Mouse (Mus musculus) kidney, embryonic 14.5 days (tissue): Measurements from ENCODE around the gene Zfp326. TPM values are rescaled to one million over a fixed set of nuclear protein-coding genes. Genes with fewer than 3 reads are reported as not detected.

Experiments used
- ATAC-seq: fragments of 200-750 bp; cut with Nextera tagmentation; 2 replicates; pipeline ENCODE4 v1.8.0; 2017; ENCODE audit warnings: moderate number of reproducible peaks, mild to moderate bottlenecking, moderate TSS enrichment, moderate library complexity; ENCODE audit not compliant: low FRiP score, low TSS enrichment
- H3K27ac ChIP-seq: fragments of 300-500 bp; sonication (generic); 2 replicates; pipeline ENCODE4 v1.5.1; 2014; ENCODE audit warnings: low read depth, mild to moderate bottlenecking, low read length, moderate library complexity, mixed read lengths
- H3K27me3 ChIP-seq: fragments of 300-500 bp; sonication (generic); 2 replicates; pipeline ENCODE4 v1.6.1; 2014; ENCODE audit warnings: mild to moderate bottlenecking, low read length; ENCODE audit not compliant: control insufficient read depth, insufficient read depth
- H3K36me3 ChIP-seq: fragments of 300-500 bp; sonication (generic); 2 replicates; pipeline ENCODE4 v1.6.1; 2014; ENCODE audit warnings: low read length, mixed read lengths; ENCODE audit not compliant: control insufficient read depth, insufficient read depth
- H3K4me1 ChIP-seq: fragments of 300-500 bp; sonication (generic); 2 replicates; pipeline ENCODE4 v1.6.1; 2014; ENCODE audit warnings: low read length, mixed read lengths; ENCODE audit not compliant: control insufficient read depth, insufficient read depth
- H3K4me2 ChIP-seq: fragments of 300-500 bp; sonication (generic); replicated peaks from 2 replicates; pipeline ENCODE4 v1.6.1; 2014; ENCODE audit warnings: low read depth, mild to moderate bottlenecking, low read length
- H3K4me3 ChIP-seq: fragments of 300-500 bp; sonication (generic); 2 replicates; pipeline ENCODE4 v1.5.1; 2014; ENCODE audit warnings: mild to moderate bottlenecking, low read length
- H3K9ac ChIP-seq: fragments of 300-500 bp; sonication (generic); 2 replicates; pipeline ENCODE4 v1.6.1; 2014; ENCODE audit warnings: low read depth, mild to moderate bottlenecking, low read length, moderate library complexity
- H3K9me3 ChIP-seq: fragments of 300-500 bp; sonication (generic); 2 replicates; pipeline ENCODE4 v1.6.1; 2016; ENCODE audit warnings: low read length; ENCODE audit not compliant: control insufficient read depth
- WGBS: fragments of 180-500 bp; shearing (Covaris S2); extraction: QIAGEN DNeasy Blood & Tissue Kit; methylation state at CpG from one replicate; pipeline ENCODE4 v1.1.7; 2014; 5-methylcytosine and 5-hydroxymethylcytosine counted together
- polyA plus RNA-seq: library from polyadenylated mRNA; unstranded; fragments of >200 nt; fragmentation: Nextera tagmentation; extraction: Ambion mirVana; gene quantifications from 2 replicates; pipeline ENCODE4 v1.2.1, GENCODE M21; 2014

Zfp326 gene
- polyA plus RNA-seq, 1 experiment from 2014 or later, result 57.3 TPM

- Histone ChIP-seq H3K36me3 (peaks cover 84% of the 10 kb centered on the region), H3K27ac (no peak overlapping the region), H3K4me1 (no peaks in the 10 kb centered on the region), H3K4me2 (no peak overlapping the region), H3K27me3 (no peaks in the 10 kb centered on the region), H3K9me3 (no peaks in the 10 kb centered on the region), H3K4me3 (no peak overlapping the region), H3K9ac (no peak overlapping the region)
- no peak for ATAC-seq
- 62% methylated on average over 5 of the region's 5 CpGs for WGBS
Observed at GRCm38 (mm10) chr5:105911498-105911897, 35.1 kb downstream of the Zfp326 start.

GRCm38 (mm10) chr5:105917398-105917797 is 41.0 kb downstream of the Zfp326 start:
- ATAC-seq, result no peak
- WGBS, result 94% methylated on average over 3 of the region's 3 CpGs

GRCm38 (mm10) chr5:105918289-105918688 is 41.9 kb downstream of the Zfp326 start:
- H3K4me3 ChIP-seq, result no peak overlapping the region
- WGBS, result 88% methylated on average over 6 of the region's 6 CpGs
- peaks cover 41% of the 10 kb centered on the region for H3K36me3 ChIP-seq
- H3K4me1 ChIP-seq, result no peaks in the 10 kb centered on the region
- H3K4me2 ChIP-seq, result no peak overlapping the region
- ATAC-seq, result no peak
- H3K27ac ChIP-seq, result no peak overlapping the region
- H3K27me3 ChIP-seq, result no peaks in the 10 kb centered on the region
- H3K9ac ChIP-seq, result no peak overlapping the region
- 0 out of 2 replicates have a peak, but pooled peaks cover 4% of the 10 kb centered on the region for H3K9me3 ChIP-seq

More at GRCm38 (mm10) chr5:105917398-105917797, 41.0 kb downstream of the Zfp326 start:
- no peaks in the 10 kb centered on the region for H3K27me3 ChIP-seq
- no peak overlapping the region for H3K9ac ChIP-seq
- H3K9me3 ChIP-seq, result 0 out of 2 replicates have a peak, but pooled peaks cover 4% of the 10 kb centered on the region
- H3K4me2 ChIP-seq, result no peak overlapping the region
- peaks cover 49% of the 10 kb centered on the region for H3K36me3 ChIP-seq
- no peak overlapping the region for H3K27ac ChIP-seq
- no peak overlapping the region for H3K4me3 ChIP-seq
- no peaks in the 10 kb centered on the region for H3K4me1 ChIP-seq

DNA sequence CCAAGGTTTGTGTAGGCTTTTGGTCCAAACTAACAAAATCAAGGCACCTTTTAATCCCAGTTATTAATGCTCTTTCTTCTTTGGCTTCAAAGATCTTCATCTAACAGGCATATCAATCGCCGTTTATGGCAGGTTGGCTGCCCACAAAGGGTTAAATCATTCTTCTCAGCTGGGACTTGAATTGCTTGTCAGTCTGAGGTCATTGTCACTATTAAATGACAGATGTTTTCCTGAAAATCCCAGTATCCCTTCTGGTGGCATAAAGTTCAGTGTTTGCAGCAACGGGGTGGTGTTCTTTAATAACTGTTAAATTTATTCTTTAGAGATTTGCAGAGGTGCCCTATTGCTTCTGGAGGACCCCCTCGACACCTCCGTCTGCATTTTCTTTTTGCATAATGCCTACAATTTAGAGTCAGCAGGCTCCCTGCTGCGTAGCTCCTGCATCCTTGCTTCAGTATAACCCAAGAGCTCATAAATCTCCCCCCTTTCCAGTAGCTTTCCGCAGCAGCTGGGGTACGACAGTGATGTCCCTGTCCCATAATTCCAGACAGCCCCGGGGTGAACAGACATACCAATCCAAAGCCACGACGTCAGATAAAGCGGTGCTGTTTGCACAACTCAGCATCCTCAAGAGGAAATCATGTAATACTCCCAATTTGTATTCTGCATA is 46.6 kb downstream of the Zfp326 start:
- Histone ChIP-seq H3K27ac (no peak overlapping the region), H3K4me1 (no peaks in the 10 kb centered on the region), H3K36me3 (peaks cover 12% of the 10 kb centered on the region), H3K9ac (no peak overlapping the region), H3K9me3 (0 out of 2 replicates have a peak, but pooled peaks cover 4% of the 10 kb centered on the region), H3K4me2 (no peak overlapping the region), H3K27me3 (no peaks in the 10 kb centered on the region), H3K4me3 (no peak overlapping the region)
- 60% methylated on average over 12 of the region's 12 CpGs for WGBS
- ATAC-seq, result no peak

GRCm38 (mm10) chr5:105924347-105924746 is 48.0 kb downstream of the Zfp326 start:
- Histone ChIP-seq H3K27me3 (no peaks in the 10 kb centered on the region), H3K4me3 (no peak overlapping the region), H3K4me1 (no peaks in the 10 kb centered on the region), H3K27ac (no peak overlapping the region), H3K36me3 (peaks cover 3% of the 10 kb centered on the region; the same call in 1 of the 2 replicates), H3K4me2 (no peak overlapping the region), H3K9me3 (no peaks in the 10 kb centered on the region), H3K9ac (no peak overlapping the region)
- WGBS, result 88% methylated on average over 8 of the region's 8 CpGs
- ATAC-seq, result no peak

GRCm38 (mm10) chr5:105925568-105926255 is 49.3 kb downstream of the Zfp326 start:
- 78% methylated on average over 14 of the region's 14 CpGs for WGBS
- ATAC-seq, result no peak
- Histone ChIP-seq H3K4me3 (no peak overlapping the region), H3K27me3 (no peaks in the 10 kb centered on the region), H3K9me3 (no peaks in the 10 kb centered on the region), H3K27ac (no peak overlapping the region), H3K36me3 (peaks cover 2% of the 10 kb centered on the region; the same call in 1 of the 2 replicates), H3K4me1 (no peaks in the 10 kb centered on the region), H3K9ac (no peak overlapping the region), H3K4me2 (no peak overlapping the region)

- Histone ChIP-seq H3K36me3 (no peaks in the 10 kb centered on the region), H3K27ac (no peak overlapping the region), H3K4me3 (no peak overlapping the region), H3K4me2 (no peak overlapping the region), H3K9me3 (peaks cover 12% of the 10 kb centered on the region; the same call in 1 of the 2 replicates), H3K4me1 (no peaks in the 10 kb centered on the region), H3K27me3 (no peaks in the 10 kb centered on the region), H3K9ac (no peak overlapping the region)
- ATAC-seq, result no peak
- 35% methylated on average over 3 of the region's 3 CpGs for WGBS
Observed at GRCm38 (mm10) chr5:105930282-105930681, 53.9 kb downstream of the Zfp326 start.

- Histone ChIP-seq H3K27ac (no peak overlapping the region), H3K9me3 (peaks cover 12% of the 10 kb centered on the region; the same call in 1 of the 2 replicates), H3K9ac (no peak overlapping the region), H3K36me3 (no peaks in the 10 kb centered on the region), H3K27me3 (no peaks in the 10 kb centered on the region), H3K4me3 (no peak overlapping the region), H3K4me1 (no peaks in the 10 kb centered on the region), H3K4me2 (no peak overlapping the region)
- WGBS, result 91% methylated on average over 1 of the region's 1 CpGs
- ATAC-seq, result no peak
Observed at GRCm38 (mm10) chr5:105932392-105932791, 56.0 kb downstream of the Zfp326 start.

GRCm38 (mm10) chr5:105941951-105942350 is 65.6 kb downstream of the Zfp326 start:
- H3K4me1 ChIP-seq, result no peaks in the 10 kb centered on the region
- no peaks in the 10 kb centered on the region for H3K36me3 ChIP-seq
- no peaks in the 10 kb centered on the region for H3K27me3 ChIP-seq
- H3K27ac ChIP-seq, result no peak overlapping the region
- no peak for ATAC-seq
- 69% methylated on average over 2 of the region's 2 CpGs for WGBS
- H3K9ac ChIP-seq, result no peak overlapping the region
- no peak overlapping the region for H3K4me3 ChIP-seq
- no peaks in the 10 kb centered on the region for H3K9me3 ChIP-seq
- H3K4me2 ChIP-seq, result no peak overlapping the region
